Mouse (Mus musculus): ENCODE data around the gene Crybb2. TPM values are rescaled to one million over a fixed set of nuclear protein-coding genes. Genes with fewer than 3 reads are reported as not detected.

Gene Crybb2
- polyA plus RNA-seq, 1 experiment from 2014 or later = not detected

DNA sequence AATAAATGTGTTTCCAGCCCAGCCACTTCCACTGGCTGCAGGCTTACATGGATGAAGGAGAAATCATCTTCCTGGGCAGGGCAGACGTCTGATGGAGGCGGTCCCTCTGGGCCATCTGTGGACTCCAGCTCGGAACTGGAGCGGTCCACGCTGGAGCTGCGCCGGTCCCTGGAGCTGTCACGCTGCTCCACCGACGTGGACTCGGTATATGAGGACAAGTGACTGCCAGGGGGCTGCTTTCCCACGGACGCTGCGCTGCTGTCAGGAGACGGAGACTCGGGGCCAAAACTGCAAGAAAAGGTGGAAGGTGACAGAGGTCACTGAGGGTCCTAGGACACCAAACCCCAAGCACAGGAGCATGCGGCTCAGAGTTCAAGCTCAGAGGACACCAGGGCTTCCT is 27.6 kb upstream of the Crybb2 start:
- Histone ChIP-seq H3K4me3 (replicated peaks; ENCODE audit: low read length) (no peak overlapping the region), H3K9ac (replicated peaks; ENCODE audit: low read depth, low read length) (no peak overlapping the region), H3K27ac (ENCODE audit: low read length) (no peak overlapping the region), H3K9me3 (ENCODE audit: control insufficient read depth, low read length) (no peaks in the 10 kb centered on the region), H3K36me3 (ENCODE audit: control insufficient read depth, insufficient read depth) (no peaks in the 10 kb centered on the region), H3K4me2 (ENCODE audit: low read length) (no peak overlapping the region), H3K27me3 (replicated peaks; ENCODE audit: control insufficient read depth, insufficient read depth, low read length) (no peaks in the 10 kb centered on the region), H3K4me1 (replicated peaks; ENCODE audit: control insufficient read depth, insufficient read depth, low read length) (no peaks in the 10 kb centered on the region)
- no peak for ATAC-seq
- 92% methylated on average over 17 of the region's 17 CpGs for WGBS

DNA sequence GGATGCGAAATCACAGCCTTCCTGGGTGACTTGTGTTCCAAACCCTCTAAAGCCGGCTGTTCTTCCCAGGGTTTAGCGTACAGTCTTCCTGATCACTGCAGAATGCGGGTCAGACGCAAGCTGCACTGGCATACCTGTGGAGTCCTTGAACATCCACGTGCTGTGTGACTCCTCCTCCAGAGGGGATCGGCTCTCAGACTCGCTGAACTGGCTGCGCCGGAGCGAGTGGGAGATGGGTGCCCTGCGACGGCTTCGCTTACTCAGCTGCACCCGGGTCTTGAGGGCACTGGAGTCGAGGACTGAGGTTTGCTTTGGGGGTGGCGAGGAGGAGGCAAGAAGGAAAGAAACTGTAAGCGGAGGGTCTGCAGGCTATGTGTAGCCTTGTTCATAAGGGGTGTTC is 25.5 kb upstream of the Crybb2 start:
- no peaks in the 10 kb centered on the region for H3K4me1 ChIP-seq (replicated peaks; ENCODE audit: control insufficient read depth, insufficient read depth, low read length)
- H3K27ac ChIP-seq (ENCODE audit: low read length) = no peak overlapping the region
- WGBS = 95% methylated on average over 18 of the region's 18 CpGs
- H3K9ac ChIP-seq (replicated peaks; ENCODE audit: low read depth, low read length) = no peak overlapping the region
- no peak overlapping the region for H3K4me2 ChIP-seq (ENCODE audit: low read length)
- H3K36me3 ChIP-seq (ENCODE audit: control insufficient read depth, insufficient read depth) = no peaks in the 10 kb centered on the region
- H3K9me3 ChIP-seq (ENCODE audit: control insufficient read depth, low read length) = no peaks in the 10 kb centered on the region
- H3K4me3 ChIP-seq (replicated peaks; ENCODE audit: low read length) = no peak overlapping the region
- no peak for ATAC-seq
- no peaks in the 10 kb centered on the region for H3K27me3 ChIP-seq (replicated peaks; ENCODE audit: control insufficient read depth, insufficient read depth, low read length)

DNA sequence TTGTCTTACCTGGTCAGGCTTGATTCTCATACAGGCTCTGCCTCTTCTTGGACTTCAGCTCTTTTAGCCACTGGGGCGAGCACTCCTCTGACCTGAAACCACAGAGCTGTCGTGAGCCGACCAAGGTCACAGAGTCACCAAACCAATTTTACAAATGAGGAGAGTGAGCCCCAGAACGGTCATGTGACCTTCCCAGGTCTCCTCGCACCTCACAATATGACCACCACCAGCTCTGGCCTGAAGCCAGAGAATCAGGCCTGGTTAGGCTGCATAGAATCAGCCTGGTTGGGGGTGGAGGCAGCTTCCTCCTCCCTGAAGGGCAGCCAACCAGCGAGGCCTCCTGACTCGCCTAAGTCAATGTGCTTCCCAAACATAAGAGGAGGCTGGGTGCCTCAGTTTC is 22.5 kb upstream of the Crybb2 start:
- ATAC-seq = no peak
- H3K36me3 ChIP-seq (ENCODE audit: control insufficient read depth, insufficient read depth) = no peaks in the 10 kb centered on the region
- no peak overlapping the region for H3K27ac ChIP-seq (ENCODE audit: low read length)
- H3K4me2 ChIP-seq (ENCODE audit: low read length) = no peak overlapping the region
- no peaks in the 10 kb centered on the region for H3K4me1 ChIP-seq (replicated peaks; ENCODE audit: control insufficient read depth, insufficient read depth, low read length)
- H3K9ac ChIP-seq (replicated peaks; ENCODE audit: low read depth, low read length) = no peak overlapping the region
- H3K27me3 ChIP-seq (replicated peaks; ENCODE audit: control insufficient read depth, insufficient read depth, low read length) = no peaks in the 10 kb centered on the region
- 79% methylated on average over 7 of the region's 7 CpGs for WGBS
- no peak overlapping the region for H3K4me3 ChIP-seq (replicated peaks; ENCODE audit: low read length)
- H3K9me3 ChIP-seq (ENCODE audit: control insufficient read depth, low read length) = no peaks in the 10 kb centered on the region

DNA sequence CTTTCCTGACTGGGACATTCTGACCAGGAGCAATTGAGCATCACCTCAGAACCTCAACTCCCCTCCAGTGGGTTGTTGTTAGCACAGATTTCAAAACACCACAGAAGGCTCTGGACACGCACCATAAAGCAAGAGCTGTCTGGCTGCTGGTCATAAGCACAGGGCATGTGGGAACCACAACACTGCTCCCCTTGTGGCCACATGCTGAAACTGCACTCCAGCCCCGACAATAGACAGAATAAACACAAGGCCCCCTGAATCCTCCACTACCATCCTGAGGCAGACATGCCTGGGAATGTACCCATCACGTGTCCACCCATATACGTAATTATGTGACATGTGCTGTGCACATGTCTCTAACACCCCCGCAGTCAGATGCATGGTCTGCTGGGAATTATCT is 21.2 kb upstream of the Crybb2 start:
- Histone ChIP-seq H3K27ac (ENCODE audit: low read length) (no peak overlapping the region), H3K36me3 (ENCODE audit: control insufficient read depth, insufficient read depth) (no peaks in the 10 kb centered on the region), H3K9ac (replicated peaks; ENCODE audit: low read depth, low read length) (no peak overlapping the region), H3K4me2 (ENCODE audit: low read length) (no peak overlapping the region), H3K27me3 (replicated peaks; ENCODE audit: control insufficient read depth, insufficient read depth, low read length) (no peaks in the 10 kb centered on the region), H3K4me3 (replicated peaks; ENCODE audit: low read length) (no peak overlapping the region), H3K4me1 (replicated peaks; ENCODE audit: control insufficient read depth, insufficient read depth, low read length) (peaks cover 10% of the 10 kb centered on the region), H3K9me3 (ENCODE audit: control insufficient read depth, low read length) (no peaks in the 10 kb centered on the region)
- WGBS = 62% methylated on average over 5 of the region's 5 CpGs
- peak; percentile 26; the same call in 1 of the 2 replicates for ATAC-seq

DNA sequence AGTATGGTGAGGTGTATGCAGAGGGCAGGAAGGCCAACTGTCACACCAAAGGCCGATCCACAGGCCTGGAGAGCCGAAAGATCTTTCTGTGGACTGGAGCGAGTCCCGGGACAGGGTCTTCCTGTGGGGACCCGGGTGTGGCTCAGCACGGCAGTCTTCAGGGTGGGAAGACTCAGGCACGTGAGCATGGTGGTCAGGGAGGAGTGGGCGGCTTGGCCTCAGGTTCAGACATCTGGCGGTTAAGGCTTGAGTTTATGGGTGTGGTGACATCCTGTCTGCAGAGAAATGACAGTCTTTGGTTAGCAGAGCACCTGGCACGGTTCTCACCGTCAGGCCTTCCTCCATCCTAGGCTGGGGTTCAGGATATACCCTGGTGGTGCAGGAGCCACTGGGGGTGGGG is 20.8 kb upstream of the Crybb2 start:
- no peak overlapping the region for H3K27ac ChIP-seq (ENCODE audit: low read length)
- WGBS = 93% methylated on average over 11 of the region's 11 CpGs
- no peak for ATAC-seq

DNA sequence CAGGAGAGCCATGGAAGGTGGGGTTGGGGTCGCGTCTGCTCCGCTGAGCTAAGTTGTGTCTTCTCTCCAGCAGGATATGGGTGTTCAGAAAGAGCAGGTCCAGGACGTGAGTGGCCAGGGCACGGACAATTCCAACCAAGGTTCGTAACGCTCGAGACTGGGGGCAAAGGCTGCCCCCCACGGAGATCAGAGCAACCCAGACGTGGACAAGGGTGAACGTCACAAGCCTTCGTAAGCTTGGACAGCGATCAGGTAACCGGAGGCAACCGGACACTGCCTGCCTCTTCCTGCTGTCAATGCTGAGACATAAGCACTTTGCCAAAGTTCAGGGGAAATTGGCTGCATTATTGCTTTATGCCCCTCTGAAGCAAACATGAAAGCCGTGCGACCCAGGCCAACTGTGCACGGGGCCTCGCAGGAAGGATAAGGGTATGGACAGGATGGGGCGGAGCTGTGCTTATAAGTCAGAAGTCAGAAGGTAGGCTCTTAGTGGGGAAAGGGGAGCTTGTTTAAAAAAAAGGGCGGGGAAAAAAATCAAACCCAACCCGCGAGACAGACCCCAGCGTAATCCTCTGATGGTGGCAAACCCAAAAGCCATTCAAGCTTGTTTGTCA is 20.3 kb upstream of the Crybb2 start:
- Histone ChIP-seq H3K36me3 (ENCODE audit: control insufficient read depth, insufficient read depth) (no peaks in the 10 kb centered on the region), H3K9me3 (ENCODE audit: control insufficient read depth, low read length) (no peaks in the 10 kb centered on the region), H3K4me3 (replicated peaks; ENCODE audit: low read length) (no peak overlapping the region), H3K27me3 (replicated peaks; ENCODE audit: control insufficient read depth, insufficient read depth, low read length) (no peaks in the 10 kb centered on the region), H3K4me1 (replicated peaks; ENCODE audit: control insufficient read depth, insufficient read depth, low read length) (peaks cover 12% of the 10 kb centered on the region), H3K9ac (replicated peaks; ENCODE audit: low read depth, low read length) (no peak overlapping the region), H3K27ac (ENCODE audit: low read length) (no peak overlapping the region), H3K4me2 (ENCODE audit: low read length) (no peak overlapping the region)
- no peak for ATAC-seq
- WGBS = 90% methylated on average over 24 of the region's 24 CpGs

More for the DNA sequence above, 20.8 kb upstream of the Crybb2 start:
- no peak overlapping the region for H3K4me3 ChIP-seq (replicated peaks; ENCODE audit: low read length)
- no peaks in the 10 kb centered on the region for H3K36me3 ChIP-seq (ENCODE audit: control insufficient read depth, insufficient read depth)
- H3K4me2 ChIP-seq (ENCODE audit: low read length) = no peak overlapping the region
- H3K4me1 ChIP-seq (replicated peaks; ENCODE audit: control insufficient read depth, insufficient read depth, low read length) = peaks cover 12% of the 10 kb centered on the region
- no peak overlapping the region for H3K9ac ChIP-seq (replicated peaks; ENCODE audit: low read depth, low read length)
- H3K27me3 ChIP-seq (replicated peaks; ENCODE audit: control insufficient read depth, insufficient read depth, low read length) = no peaks in the 10 kb centered on the region
- no peaks in the 10 kb centered on the region for H3K9me3 ChIP-seq (ENCODE audit: control insufficient read depth, low read length)

DNA sequence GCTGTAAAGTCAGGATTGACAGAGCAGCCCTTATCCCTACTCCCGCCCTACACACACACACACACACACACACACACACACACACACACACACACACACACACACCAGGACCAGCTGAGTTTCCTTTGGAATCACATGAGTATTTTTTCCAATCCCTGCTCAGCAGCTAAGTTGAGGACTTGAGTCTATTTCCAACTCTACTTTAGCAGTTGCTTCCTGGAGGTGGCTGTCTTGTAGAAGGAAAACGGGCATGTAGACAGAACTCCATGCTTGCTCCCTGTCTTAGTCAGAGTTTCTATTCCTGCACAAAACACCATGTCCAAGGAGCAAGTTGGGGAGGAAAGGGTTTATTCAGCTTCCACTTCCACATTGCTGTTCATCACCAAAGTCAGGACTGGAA is 17.5 kb upstream of the Crybb2 start:
- Histone ChIP-seq H3K4me1 (replicated peaks; ENCODE audit: control insufficient read depth, insufficient read depth, low read length) (peaks cover 12% of the 10 kb centered on the region), H3K36me3 (ENCODE audit: control insufficient read depth, insufficient read depth) (no peaks in the 10 kb centered on the region), H3K9me3 (ENCODE audit: control insufficient read depth, low read length) (no peaks in the 10 kb centered on the region), H3K27me3 (replicated peaks; ENCODE audit: control insufficient read depth, insufficient read depth, low read length) (no peaks in the 10 kb centered on the region), H3K4me2 (ENCODE audit: low read length) (no peak overlapping the region), H3K27ac (ENCODE audit: low read length) (no peak overlapping the region), H3K9ac (replicated peaks; ENCODE audit: low read depth, low read length) (no peak overlapping the region), H3K4me3 (replicated peaks; ENCODE audit: low read length) (no peak overlapping the region)
- no peak for ATAC-seq
- WGBS = 95% methylated on average over 2 of the region's 2 CpGs

DNA sequence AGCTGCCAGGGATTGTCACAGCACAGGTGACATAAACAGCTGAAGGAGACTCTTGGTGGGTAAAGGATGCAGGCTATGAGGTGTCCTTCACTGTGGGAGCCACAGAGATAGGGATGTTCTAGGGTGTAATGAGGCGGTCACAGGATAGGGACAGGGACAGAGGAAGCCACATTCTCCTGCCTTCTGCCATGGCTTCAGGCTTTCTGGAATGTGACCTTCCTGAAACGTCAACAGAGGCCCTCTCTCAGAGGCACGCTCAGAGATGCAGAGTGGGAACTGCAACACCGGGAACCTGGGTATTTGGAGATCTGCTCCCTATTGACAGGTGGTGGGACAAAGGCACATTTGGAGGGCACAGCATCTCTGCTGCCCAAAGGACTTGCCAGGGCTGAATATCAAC is 17.1 kb upstream of the Crybb2 start:
- 73% methylated on average over 4 of the region's 4 CpGs for WGBS
- Histone ChIP-seq H3K9me3 (ENCODE audit: control insufficient read depth, low read length) (no peaks in the 10 kb centered on the region), H3K36me3 (ENCODE audit: control insufficient read depth, insufficient read depth) (no peaks in the 10 kb centered on the region), H3K4me1 (replicated peaks; ENCODE audit: control insufficient read depth, insufficient read depth, low read length) (peaks cover 12% of the 10 kb centered on the region), H3K27me3 (replicated peaks; ENCODE audit: control insufficient read depth, insufficient read depth, low read length) (no peaks in the 10 kb centered on the region), H3K4me2 (ENCODE audit: low read length) (no peak overlapping the region), H3K9ac (replicated peaks; ENCODE audit: low read depth, low read length) (no peak overlapping the region), H3K27ac (ENCODE audit: low read length) (no peak overlapping the region; the same call in 1 of the 2 replicates), H3K4me3 (replicated peaks; ENCODE audit: low read length) (no peak overlapping the region)
- no peak for ATAC-seq

DNA sequence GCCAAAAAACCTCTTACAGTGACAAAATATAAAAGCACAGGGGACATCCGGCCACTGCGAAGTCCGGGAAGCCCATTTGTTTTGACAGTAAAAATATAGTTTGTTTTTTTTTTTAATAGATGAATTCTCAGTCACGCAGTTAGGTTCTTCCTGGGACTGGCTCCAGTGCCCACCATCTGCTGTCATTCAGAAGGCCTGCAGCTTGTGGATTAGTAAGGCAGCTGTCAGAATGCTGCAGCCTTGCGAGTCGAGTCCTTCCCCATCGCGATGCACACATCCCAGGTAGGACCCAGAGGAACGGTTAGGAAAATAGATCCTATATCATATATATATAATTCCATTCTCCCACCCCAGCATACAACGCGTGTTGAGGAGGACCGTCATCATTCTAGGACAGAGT is 16.5 kb upstream of the Crybb2 start:
- H3K4me2 ChIP-seq (ENCODE audit: low read length) = no peak overlapping the region
- H3K9ac ChIP-seq (replicated peaks; ENCODE audit: low read depth, low read length) = no peak overlapping the region
- H3K4me3 ChIP-seq (replicated peaks; ENCODE audit: low read length) = no peak overlapping the region
- H3K27ac ChIP-seq (ENCODE audit: low read length) = peak overlapping the region; percentile 29; the same call in 1 of the 2 replicates
- H3K36me3 ChIP-seq (ENCODE audit: control insufficient read depth, insufficient read depth) = no peaks in the 10 kb centered on the region
- ATAC-seq = peak; percentile 52; the same call in 1 of the 2 replicates
- H3K9me3 ChIP-seq (ENCODE audit: control insufficient read depth, low read length) = no peaks in the 10 kb centered on the region
- peaks cover 12% of the 10 kb centered on the region for H3K4me1 ChIP-seq (replicated peaks; ENCODE audit: control insufficient read depth, insufficient read depth, low read length)
- H3K27me3 ChIP-seq (replicated peaks; ENCODE audit: control insufficient read depth, insufficient read depth, low read length) = no peaks in the 10 kb centered on the region
- 54% methylated on average over 12 of the region's 12 CpGs for WGBS

DNA sequence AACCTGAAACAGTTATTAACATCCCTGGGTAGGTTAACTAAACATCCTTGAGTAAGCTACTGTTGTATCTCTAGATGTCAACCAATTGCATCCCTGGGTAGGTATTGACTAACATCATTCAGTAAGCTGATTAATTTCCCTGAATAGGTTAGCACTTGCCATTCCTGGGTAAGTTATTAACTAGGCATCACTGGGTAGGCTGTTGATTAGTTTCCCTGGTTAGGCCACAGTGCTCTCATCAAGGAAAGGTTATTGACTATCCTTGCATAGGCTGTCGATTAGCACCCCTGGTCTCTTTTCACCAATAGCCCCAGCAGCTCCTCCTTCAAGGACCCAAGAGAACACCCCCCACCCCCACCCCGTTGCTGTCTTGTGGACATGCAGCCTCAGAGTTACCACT is 16.0 kb upstream of the Crybb2 start:
- Histone ChIP-seq H3K4me1 (replicated peaks; ENCODE audit: control insufficient read depth, insufficient read depth, low read length) (peaks cover 12% of the 10 kb centered on the region), H3K27ac (ENCODE audit: low read length) (peak overlapping the region; percentile 29; the same call in 1 of the 2 replicates), H3K9ac (replicated peaks; ENCODE audit: low read depth, low read length) (no peak overlapping the region), H3K4me3 (replicated peaks; ENCODE audit: low read length) (no peak overlapping the region), H3K36me3 (ENCODE audit: control insufficient read depth, insufficient read depth) (no peaks in the 10 kb centered on the region), H3K9me3 (ENCODE audit: control insufficient read depth, low read length) (no peaks in the 10 kb centered on the region), H3K27me3 (replicated peaks; ENCODE audit: control insufficient read depth, insufficient read depth, low read length) (no peaks in the 10 kb centered on the region), H3K4me2 (ENCODE audit: low read length) (no peak overlapping the region)
- ATAC-seq = no peak
- 80% methylated on average over 2 of the region's 2 CpGs for WGBS

Measured in forebrain, embryonic 16.5 days (tissue).